Mouse (Mus musculus): Measurements from ENCODE around the gene Cdca7l.

- TF ChIP-seq CTCF (IDR thresholded peaks at IDR 0.05; ENCODE audit: insufficient read depth, low read depth, low read length) (no peak), POLR2A (IDR thresholded peaks at IDR 0.05; ENCODE audit: insufficient read depth, low read depth, low read length) (no peak)
Observed at GRCm38 (mm10) chr12:117788513-117789011, 15.5 kb upstream of the Cdca7l start.
